8 mouse cellular contexts compared by ENCODE assay signal in the genomic region with DNA sequence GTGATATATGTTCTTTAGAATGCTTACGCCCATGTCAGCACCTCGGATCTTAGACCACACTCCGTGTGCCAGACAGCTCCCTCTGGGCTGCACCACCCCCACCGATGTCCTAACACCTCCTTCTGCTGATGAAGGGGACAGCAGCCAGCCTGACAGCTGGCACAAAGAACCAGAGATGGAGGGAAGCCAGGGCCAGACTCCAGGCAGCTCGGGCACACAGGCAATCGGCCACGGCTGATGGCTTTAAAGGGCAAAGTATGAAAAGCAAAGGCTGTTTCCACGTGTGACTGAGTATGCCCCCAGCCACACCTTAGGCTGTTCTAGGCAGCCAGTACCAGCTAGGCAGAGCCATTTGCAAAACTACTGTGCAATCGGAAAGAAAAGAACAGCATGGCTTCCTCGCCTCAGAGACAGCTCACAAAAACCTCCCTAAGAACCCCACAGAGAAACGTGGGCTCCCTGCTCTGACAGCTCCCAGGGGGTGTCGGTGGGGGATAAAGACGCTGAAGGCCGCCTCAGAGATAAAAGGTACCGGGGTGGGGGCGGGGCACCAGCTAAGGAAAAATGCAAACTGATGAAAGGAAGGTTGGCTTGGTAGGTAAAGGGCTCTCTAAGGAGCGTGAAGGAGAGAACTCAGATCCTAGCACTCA. TPM values are rescaled to one million over a fixed set of nuclear protein-coding genes. Genes with fewer than 3 reads are reported as not detected.
DNase-seq lines count a peak whose midpoint lies in the region; ATAC-seq lines count a peak whose summit lies in the region.

No protein-coding gene starts in this region.

- peak overlapping the region; percentile 61 for H3K4me2 ChIP-seq in heart, embryonic 13.5 days
- 0 out of 2 replicates have a peak overlapping the region, but pooled peaks have one; percentile 7 for H3K4me2 ChIP-seq in kidney, embryonic 15.5 days
- H3K4me2 ChIP-seq in limb, embryonic 12.5 days: no peak overlapping the region

- no peaks in the 10 kb centered on the region for H3K27me3 ChIP-seq in embryonic facial prominence, embryonic 10.5 days (replicated peaks; ENCODE audit: low read depth, poor library complexity, severe bottlenecking)
- no peaks in the 10 kb centered on the region; the same call in 1 of the 2 replicates for H3K27me3 ChIP-seq in heart, embryonic 13.5 days (replicated peaks)
- H3K27me3 ChIP-seq in kidney, embryonic 15.5 days: no peaks in the 10 kb centered on the region
- H3K27me3 ChIP-seq in limb, embryonic 12.5 days: no peaks in the 10 kb centered on the region

- peak overlapping the region; percentile 72 for H3K9ac ChIP-seq in heart, embryonic 13.5 days
- H3K9ac ChIP-seq in kidney, embryonic 15.5 days: no peak overlapping the region
- H3K9ac ChIP-seq in limb, embryonic 12.5 days (replicated peaks): 0 out of 2 replicates have a peak overlapping the region, but pooled peaks have one; percentile 2

- DNase-seq in frontal cortex, postnatal 14 days (ENCODE audit: low spot score in 2 of 2): no peak
- DNase-seq in embryonic facial prominence, embryonic 10.5 days (ENCODE audit: low spot score): no peak
- DNase-seq in right cerebral cortex, postnatal 4 days: peak; percentile 63
- DNase-seq in embryo, embryonic 11 days: no peak

- H3K9me3 ChIP-seq in embryonic facial prominence, embryonic 10.5 days: no peaks in the 10 kb centered on the region
- H3K9me3 ChIP-seq in heart, embryonic 13.5 days: no peaks in the 10 kb centered on the region
- H3K9me3 ChIP-seq in kidney, embryonic 15.5 days (replicated peaks): no peaks in the 10 kb centered on the region
- H3K9me3 ChIP-seq in limb, embryonic 12.5 days: no peaks in the 10 kb centered on the region

- 19% methylated on average over 17 of the region's 17 CpGs for WGBS in embryonic facial prominence, embryonic 10.5 days
- WGBS in heart, embryonic 13.5 days: 19% methylated on average over 17 of the region's 17 CpGs
- WGBS in kidney, embryonic 15.5 days: 28% methylated on average over 17 of the region's 17 CpGs
- WGBS in limb, embryonic 12.5 days: 19% methylated on average over 17 of the region's 17 CpGs

- H3K4me1 ChIP-seq in embryonic facial prominence, embryonic 10.5 days: peaks cover 91% of the 10 kb centered on the region
- peaks cover 45% of the 10 kb centered on the region for H3K4me1 ChIP-seq in heart, embryonic 13.5 days
- peaks cover 65% of the 10 kb centered on the region for H3K4me1 ChIP-seq in kidney, embryonic 15.5 days
- peaks cover 70% of the 10 kb centered on the region for H3K4me1 ChIP-seq in limb, embryonic 12.5 days (replicated peaks)

- ATAC-seq in frontal cortex, adult (ENCODE audit: low TSS enrichment): peak; percentile 48; the same call in 1 of the 2 replicates
- ATAC-seq in heart, embryonic 13.5 days (ENCODE audit: extremely low read depth, insufficient number of reproducible peaks, low FRiP score, low TSS enrichment): no peak
- no peak for ATAC-seq in kidney, embryonic 15.5 days (replicated peaks; ENCODE audit: low FRiP score)
- no peak for ATAC-seq in limb, embryonic 12.5 days (ENCODE audit: insufficient number of reproducible peaks, insufficient read depth, low FRiP score, low TSS enrichment, low read depth)

- peak overlapping the region; percentile 7 for H3K27ac ChIP-seq in embryonic facial prominence, embryonic 10.5 days (replicated peaks)
- peak overlapping the region; percentile 62 for H3K27ac ChIP-seq in heart, embryonic 13.5 days (replicated peaks)
- H3K27ac ChIP-seq in kidney, embryonic 15.5 days: peak overlapping the region; percentile 45; the same call in 1 of the 2 replicates
- H3K27ac ChIP-seq in limb, embryonic 12.5 days: no peak overlapping the region

- peaks cover 33% of the 10 kb centered on the region for H3K36me3 ChIP-seq in embryonic facial prominence, embryonic 10.5 days (replicated peaks)
- no peaks in the 10 kb centered on the region for H3K36me3 ChIP-seq in heart, embryonic 13.5 days
- no peaks in the 10 kb centered on the region for H3K36me3 ChIP-seq in kidney, embryonic 15.5 days
- peaks cover 14% of the 10 kb centered on the region for H3K36me3 ChIP-seq in limb, embryonic 12.5 days

- no peak overlapping the region for H3K4me3 ChIP-seq in embryonic facial prominence, embryonic 10.5 days
- peak overlapping the region; percentile 9 for H3K4me3 ChIP-seq in heart, embryonic 13.5 days
- no peak overlapping the region for H3K4me3 ChIP-seq in kidney, embryonic 15.5 days (replicated peaks)
- no peak overlapping the region for H3K4me3 ChIP-seq in limb, embryonic 12.5 days (replicated peaks)

RNA-seq across cellular contexts. Expression of a gene that starts 8.4 kb away (rescaled TPM):
- polyA plus RNA-seq in embryonic facial prominence, embryonic 10.5 days (2016; fragmentation: Nextera tagmentation; extraction: Ambion mirVana): 25.3 and 25.5 TPM in 2 replicates
- polyA plus RNA-seq in heart, embryonic 13.5 days (2015; fragmentation: Nextera tagmentation; extraction: Ambion mirVana): 9.6 and 9.7 TPM in 2 replicates
- 12.8 and 15.0 TPM in 2 replicates for polyA plus RNA-seq in kidney, embryonic 15.5 days (2015; fragmentation: Nextera tagmentation; extraction: Ambion mirVana)
- polyA plus RNA-seq in limb, embryonic 12.5 days (2016; fragmentation: Nextera tagmentation; extraction: Ambion mirVana): 17.4 and 22.2 TPM in 2 replicates

RNA-seq across cellular contexts. Expression of a gene that starts 8.4 kb away (rescaled TPM):
- polyA plus RNA-seq in embryonic facial prominence, embryonic 10.5 days (2016; fragmentation: Nextera tagmentation; extraction: Ambion mirVana): 16.4 and 19.5 TPM in 2 replicates
- polyA plus RNA-seq in heart, embryonic 13.5 days (2015; fragmentation: Nextera tagmentation; extraction: Ambion mirVana): 1.5 and 3.1 TPM in 2 replicates
- polyA plus RNA-seq in kidney, embryonic 15.5 days (2015; fragmentation: Nextera tagmentation; extraction: Ambion mirVana): 4.6 and 6.5 TPM in 2 replicates
- 8.7 and 8.8 TPM in 2 replicates for polyA plus RNA-seq in limb, embryonic 12.5 days (2016; fragmentation: Nextera tagmentation; extraction: Ambion mirVana)

RNA-seq across cellular contexts. Expression of a gene that starts 47.7 kb away (rescaled TPM):
- polyA plus RNA-seq in embryonic facial prominence, embryonic 10.5 days (2016; fragmentation: Nextera tagmentation; extraction: Ambion mirVana): 30.8 TPM in 2 replicates
- 103 and 104 TPM in 2 replicates for polyA plus RNA-seq in heart, embryonic 13.5 days (2015; fragmentation: Nextera tagmentation; extraction: Ambion mirVana)
- polyA plus RNA-seq in kidney, embryonic 15.5 days (2015; fragmentation: Nextera tagmentation; extraction: Ambion mirVana): 53.9 and 64.8 TPM in 2 replicates
- 39.4 and 43.4 TPM in 2 replicates for polyA plus RNA-seq in limb, embryonic 12.5 days (2016; fragmentation: Nextera tagmentation; extraction: Ambion mirVana)
